Mouse (Mus musculus) brown adipose tissue, adult 24 weeks (tissue): ENCODE data around the gene Armc12. TPM values are rescaled to one million over a fixed set of nuclear protein-coding genes. Genes with fewer than 3 reads are reported as not detected.
A peak's percentile ranks its signal among the peaks of the same experiment; 100 is the strongest.

Experiments used
- H3K27ac ChIP-seq: fragments of 200-500 bp; replicated peaks from 2 replicates; pipeline ENCODE4 v1.5.1; 2012; ENCODE audit warnings: low read depth, mild to moderate bottlenecking, low read length
- H3K4me1 ChIP-seq: fragments of 200-500 bp; 2 replicates; pipeline ENCODE4 v1.6.1; 2012; ENCODE audit warnings: low read length, mixed read lengths; ENCODE audit not compliant: control insufficient read depth, insufficient read depth, insufficient read length
- H3K4me3 ChIP-seq: fragments of 200-500 bp; 2 replicates; pipeline ENCODE4 v1.5.1; 2012; ENCODE audit warnings: low read depth, mild to moderate bottlenecking, low read length, moderate library complexity; ENCODE audit not compliant: insufficient read depth
- polyA plus RNA-seq: library from polyadenylated mRNA; stranded (reverse); fragments of >200 nt; gene quantifications from 2 replicates; pipeline ENCODE4 v1.2.4, GENCODE M21; 2012; ENCODE audit not compliant: missing spikeins, insufficient read depth, insufficient read length

Armc12 gene
- polyA plus RNA-seq: not detected in 2 replicates

GRCm38 (mm10) chr17:28530506-28530905 is at the start of gene Armc12:
Gene Armc12 (plus strand): TSS chr17:28530806.
- Histone ChIP-seq H3K27ac (no peak within 1 kb of the TSS), H3K4me1 (no peaks in the 10 kb centered on the region), H3K4me3 (no peak within 1 kb of the TSS)

GRCm38 (mm10) chr17:28484704-28485445 is 45.7 kb upstream of the Armc12 start:
- peak overlapping the region; percentile 91 for H3K4me3 ChIP-seq
- no peaks in the 10 kb centered on the region for H3K4me1 ChIP-seq
- no peak overlapping the region for H3K27ac ChIP-seq

GRCm38 (mm10) chr17:28485446-28485948 is 45.1 kb upstream of the Armc12 start:
- Histone ChIP-seq H3K4me3 (peak overlapping the region; percentile 91), H3K4me1 (no peaks in the 10 kb centered on the region), H3K27ac (no peak overlapping the region)

- peak overlapping the region; percentile 91 for H3K4me3 ChIP-seq
- no peaks in the 10 kb centered on the region for H3K4me1 ChIP-seq
- H3K27ac ChIP-seq: no peak overlapping the region
Measured at GRCm38 (mm10) chr17:28485977-28486400, 44.6 kb upstream of the Armc12 start.

- no peak overlapping the region for H3K4me3 ChIP-seq
- H3K4me1 ChIP-seq: no peaks in the 10 kb centered on the region
- H3K27ac ChIP-seq: no peak overlapping the region
Measured at GRCm38 (mm10) chr17:28486720-28487119, 43.9 kb upstream of the Armc12 start.

GRCm38 (mm10) chr17:28487584-28488257 is 42.9 kb upstream of the Armc12 start:
- H3K27ac ChIP-seq: no peak overlapping the region
- H3K4me3 ChIP-seq: no peak overlapping the region
- H3K4me1 ChIP-seq: no peaks in the 10 kb centered on the region

GRCm38 (mm10) chr17:28488258-28489013 is 42.2 kb upstream of the Armc12 start:
- Histone ChIP-seq H3K27ac (no peak overlapping the region), H3K4me3 (no peak overlapping the region), H3K4me1 (no peaks in the 10 kb centered on the region)

GRCm38 (mm10) chr17:28491035-28491770 is 39.4 kb upstream of the Armc12 start:
- H3K4me1 ChIP-seq: no peaks in the 10 kb centered on the region
- H3K27ac ChIP-seq: no peak overlapping the region
- no peak overlapping the region for H3K4me3 ChIP-seq

GRCm38 (mm10) chr17:28495832-28496231 is 34.8 kb upstream of the Armc12 start:
- no peaks in the 10 kb centered on the region for H3K4me1 ChIP-seq
- H3K4me3 ChIP-seq: no peak overlapping the region
- no peak overlapping the region for H3K27ac ChIP-seq

GRCm38 (mm10) chr17:28499190-28499589 is 31.4 kb upstream of the Armc12 start:
- no peak overlapping the region for H3K27ac ChIP-seq
- H3K4me1 ChIP-seq: no peaks in the 10 kb centered on the region
- H3K4me3 ChIP-seq: no peak overlapping the region

GRCm38 (mm10) chr17:28500465-28500864 is 30.1 kb upstream of the Armc12 start:
- Histone ChIP-seq H3K4me3 (no peak overlapping the region), H3K27ac (no peak overlapping the region), H3K4me1 (no peaks in the 10 kb centered on the region)

GRCm38 (mm10) chr17:28502196-28502821 is 28.3 kb upstream of the Armc12 start:
- no peak overlapping the region for H3K27ac ChIP-seq
- H3K4me3 ChIP-seq: no peak overlapping the region
- no peaks in the 10 kb centered on the region for H3K4me1 ChIP-seq

GRCm38 (mm10) chr17:28504182-28504581 is 26.4 kb upstream of the Armc12 start:
- no peak overlapping the region for H3K27ac ChIP-seq

GRCm38 (mm10) chr17:28505591-28505990 is 25.0 kb upstream of the Armc12 start:
- Histone ChIP-seq H3K4me1 (no peaks in the 10 kb centered on the region), H3K27ac (no peak overlapping the region), H3K4me3 (no peak overlapping the region)

More at GRCm38 (mm10) chr17:28504182-28504581, 26.4 kb upstream of the Armc12 start:
- no peaks in the 10 kb centered on the region for H3K4me1 ChIP-seq
- no peak overlapping the region for H3K4me3 ChIP-seq
